Mouse (Mus musculus) urinary bladder, postnatal 14 days (tissue): ENCODE measurements around the gene Tomt.

Experiments used
- DNase-seq: peaks from one replicate; pipeline ENCODE4 v3.0.0; 2021; ENCODE audit warnings: low spot score

The Tomt gene

DNA sequence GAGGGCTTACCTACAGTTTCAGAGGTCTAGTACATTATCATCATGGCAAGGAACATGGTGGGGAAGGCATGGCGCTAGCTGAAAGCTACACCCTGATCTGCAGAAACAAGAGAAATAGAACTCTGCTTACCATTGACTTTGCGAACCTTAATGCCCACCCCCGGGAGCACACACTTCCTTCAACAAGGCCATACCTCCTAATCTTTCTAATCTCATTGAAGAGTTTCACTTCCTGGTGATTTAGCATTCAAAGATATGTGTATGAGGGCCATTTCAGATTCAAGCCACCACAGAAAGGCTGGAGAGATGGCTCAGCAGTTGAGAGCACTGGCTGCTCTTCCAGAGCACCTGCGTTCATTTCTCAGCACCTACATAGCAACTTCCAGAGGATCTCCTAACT is 49.1 kb downstream of the Tomt start, which contains the start of gene Folr2:
Folr2 (minus strand) TSS at position 101 of the 400 bp plus-strand sequence.
- no peak for DNase-seq

DNA sequence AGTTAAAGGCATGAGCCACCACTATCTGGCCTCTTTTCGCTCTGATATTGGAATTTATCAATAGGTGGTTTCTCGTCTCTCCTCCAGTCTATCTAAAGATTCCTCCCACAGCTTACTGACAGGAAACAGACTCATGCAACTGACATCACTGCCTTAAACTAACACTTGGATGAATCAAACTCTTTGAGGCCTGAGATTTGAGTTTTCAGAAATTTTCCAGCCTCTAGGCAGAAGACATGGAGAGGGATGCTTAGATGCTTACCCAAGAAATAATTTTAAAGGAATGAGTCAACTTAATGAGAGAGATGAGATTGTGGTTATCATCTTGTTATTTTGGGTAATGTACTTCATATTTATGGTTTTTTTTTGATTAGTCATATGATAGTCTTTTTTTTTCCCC is 52.3 kb downstream of the Tomt start:
- no peak for DNase-seq

DNA sequence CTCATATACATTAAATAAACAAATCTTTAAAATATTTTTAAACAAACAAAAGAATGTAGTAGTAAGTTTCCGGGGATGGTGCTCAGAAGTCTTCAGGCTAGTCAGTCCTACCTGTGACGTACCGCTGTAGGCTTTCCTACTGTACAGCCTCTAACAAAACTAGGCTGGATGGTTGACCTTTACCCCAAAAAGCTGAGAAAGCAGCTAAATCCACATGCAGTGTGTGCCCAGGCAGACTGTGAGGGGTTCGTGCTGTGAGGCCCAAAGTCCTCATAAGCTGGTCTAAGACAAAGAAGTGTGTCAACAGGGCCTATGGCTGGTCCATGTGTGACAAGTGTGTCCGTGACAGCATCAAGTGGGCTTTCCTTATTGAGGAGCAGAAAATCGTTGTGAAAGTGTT is 53.3 kb downstream of the Tomt start:
- no peak for DNase-seq

DNA sequence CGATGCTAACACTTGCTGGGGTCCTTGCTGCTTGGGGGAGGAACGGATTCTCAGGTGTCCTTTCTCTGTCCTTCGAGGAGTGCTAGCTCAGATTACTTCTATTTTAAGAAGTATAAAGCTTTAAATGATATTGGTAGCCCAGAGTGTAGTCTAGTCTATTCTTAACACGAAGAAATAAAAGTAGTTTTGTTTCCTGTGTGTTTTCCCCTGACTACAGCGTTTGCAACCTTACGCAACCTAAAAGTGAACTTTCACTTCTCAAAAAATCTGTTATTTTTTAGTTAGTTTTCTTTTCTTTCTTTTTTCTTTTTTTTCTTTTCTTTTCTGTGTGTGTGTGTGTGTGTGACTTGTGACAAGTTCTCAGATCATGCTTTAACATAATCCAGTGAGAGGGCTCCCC is 54.5 kb downstream of the Tomt start:
- DNase-seq: no peak
